Mouse (Mus musculus): ENCODE measurements around the gene Actn1. TPM values are rescaled to one million over a fixed set of nuclear protein-coding genes. Genes with fewer than 3 reads are reported as not detected.
A peak's percentile ranks its signal among the peaks of the same experiment; 100 is the strongest.

Gene Actn1
- polyA plus RNA-seq, 1 experiment from 2014 or later = 10.3 TPM

DNA sequence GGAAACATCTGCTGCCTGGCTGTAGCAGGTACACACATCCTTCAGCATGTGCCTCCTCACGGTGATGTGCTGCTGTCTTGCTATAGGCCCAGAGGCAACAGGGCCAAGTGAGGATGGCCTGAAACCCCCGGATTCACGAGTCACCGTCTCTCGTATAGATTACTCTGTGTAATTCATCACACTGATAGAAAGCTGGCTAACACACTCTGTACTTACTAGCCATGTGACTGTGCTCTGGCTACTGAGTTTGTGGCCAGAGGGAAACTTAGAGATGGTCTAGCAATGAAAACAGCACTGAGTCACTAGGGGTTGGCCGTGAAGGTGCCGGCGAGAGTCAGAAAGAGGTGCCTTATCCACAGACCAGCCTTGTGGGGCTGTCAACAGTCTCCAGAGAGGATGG lies 95.6 kb downstream of the Actn1 start:
- no peak overlapping the region for H3K4me3 ChIP-seq (ENCODE audit: low read depth, low read length)
- no peak overlapping the region for H3K27ac ChIP-seq (ENCODE audit: low read depth, low read length)
- 0 out of 2 replicates have a peak, but pooled peaks cover 2% of the 10 kb centered on the region for H3K4me1 ChIP-seq (ENCODE audit: control insufficient read depth, insufficient read depth, low read length)
- ATAC-seq (ENCODE audit: low read depth) = no peak
- 93% methylated on average over 8 of the region's 8 CpGs for WGBS
- no peak overlapping the region for H3K4me2 ChIP-seq (ENCODE audit: low read depth, low read length)
- H3K36me3 ChIP-seq (ENCODE audit: control insufficient read depth, insufficient read depth, low read length) = no peaks in the 10 kb centered on the region
- H3K27me3 ChIP-seq (ENCODE audit: control insufficient read depth, insufficient read depth, low read length) = no peaks in the 10 kb centered on the region
- H3K9me3 ChIP-seq (ENCODE audit: control insufficient read depth, low read length) = no peaks in the 10 kb centered on the region
- no peak overlapping the region for H3K9ac ChIP-seq (replicated peaks; ENCODE audit: low read depth, low read length)

DNA sequence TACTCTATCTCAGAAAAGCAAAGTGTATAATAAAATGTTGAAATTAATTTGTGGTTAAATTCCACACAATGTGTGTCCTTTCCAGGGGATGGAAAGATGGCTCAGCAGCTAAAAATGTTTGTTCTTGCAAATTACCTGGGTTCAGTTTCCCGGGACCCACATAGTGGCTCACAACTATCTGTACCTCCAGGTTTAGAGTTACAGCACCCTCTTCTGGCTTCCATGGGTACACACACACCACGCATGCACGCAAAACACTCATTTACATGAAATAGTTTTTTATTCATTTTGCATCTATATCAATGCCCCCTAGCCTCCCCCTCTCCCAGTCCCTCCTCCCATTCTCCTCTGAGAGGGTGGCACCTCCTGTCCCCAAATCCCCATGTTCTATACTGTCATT lies 97.7 kb downstream of the Actn1 start:
- H3K9ac ChIP-seq (replicated peaks; ENCODE audit: low read depth, low read length) = no peak overlapping the region
- H3K36me3 ChIP-seq (ENCODE audit: control insufficient read depth, insufficient read depth, low read length) = no peaks in the 10 kb centered on the region
- 80% methylated on average over 3 of the region's 3 CpGs for WGBS
- no peak overlapping the region for H3K27ac ChIP-seq (ENCODE audit: low read depth, low read length)
- H3K4me1 ChIP-seq (ENCODE audit: control insufficient read depth, insufficient read depth, low read length) = no peaks in the 10 kb centered on the region
- no peaks in the 10 kb centered on the region for H3K9me3 ChIP-seq (ENCODE audit: control insufficient read depth, low read length)
- no peak overlapping the region for H3K4me2 ChIP-seq (ENCODE audit: low read depth, low read length)
- ATAC-seq (ENCODE audit: low read depth) = no peak
- no peak overlapping the region for H3K4me3 ChIP-seq (ENCODE audit: low read depth, low read length)
- no peaks in the 10 kb centered on the region for H3K27me3 ChIP-seq (ENCODE audit: control insufficient read depth, insufficient read depth, low read length)

DNA sequence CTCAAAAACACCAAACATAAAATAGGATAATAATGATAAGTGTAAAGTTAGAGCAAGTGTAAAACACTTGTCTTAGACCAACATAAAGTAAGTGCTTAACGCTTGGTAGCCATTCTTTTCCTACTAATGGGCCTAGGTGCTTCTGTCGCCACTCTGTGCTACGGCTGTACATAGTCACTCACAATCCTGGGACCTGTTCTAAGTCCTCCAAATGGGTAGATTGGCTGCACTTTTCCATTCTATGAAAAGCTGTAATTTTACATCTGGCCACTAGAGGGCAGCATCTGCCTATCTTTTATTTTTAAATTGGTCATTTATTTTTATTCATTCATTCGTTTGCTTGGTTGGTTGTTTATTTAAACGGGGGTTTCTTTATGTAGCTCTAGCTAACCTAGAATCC lies 102.5 kb downstream of the Actn1 start:
- no peak overlapping the region for H3K4me3 ChIP-seq (ENCODE audit: low read depth, low read length)
- no peak overlapping the region for H3K9ac ChIP-seq (replicated peaks; ENCODE audit: low read depth, low read length)
- WGBS = 11% methylated on average over 5 of the region's 5 CpGs
- no peak for ATAC-seq (ENCODE audit: low read depth)
- H3K27ac ChIP-seq (ENCODE audit: low read depth, low read length) = no peak overlapping the region
- H3K27me3 ChIP-seq (ENCODE audit: control insufficient read depth, insufficient read depth, low read length) = no peaks in the 10 kb centered on the region
- H3K4me1 ChIP-seq (ENCODE audit: control insufficient read depth, insufficient read depth, low read length) = no peaks in the 10 kb centered on the region
- H3K4me2 ChIP-seq (ENCODE audit: low read depth, low read length) = no peak overlapping the region
- H3K9me3 ChIP-seq (ENCODE audit: control insufficient read depth, low read length) = no peaks in the 10 kb centered on the region
- H3K36me3 ChIP-seq (ENCODE audit: control insufficient read depth, insufficient read depth, low read length) = no peaks in the 10 kb centered on the region

DNA sequence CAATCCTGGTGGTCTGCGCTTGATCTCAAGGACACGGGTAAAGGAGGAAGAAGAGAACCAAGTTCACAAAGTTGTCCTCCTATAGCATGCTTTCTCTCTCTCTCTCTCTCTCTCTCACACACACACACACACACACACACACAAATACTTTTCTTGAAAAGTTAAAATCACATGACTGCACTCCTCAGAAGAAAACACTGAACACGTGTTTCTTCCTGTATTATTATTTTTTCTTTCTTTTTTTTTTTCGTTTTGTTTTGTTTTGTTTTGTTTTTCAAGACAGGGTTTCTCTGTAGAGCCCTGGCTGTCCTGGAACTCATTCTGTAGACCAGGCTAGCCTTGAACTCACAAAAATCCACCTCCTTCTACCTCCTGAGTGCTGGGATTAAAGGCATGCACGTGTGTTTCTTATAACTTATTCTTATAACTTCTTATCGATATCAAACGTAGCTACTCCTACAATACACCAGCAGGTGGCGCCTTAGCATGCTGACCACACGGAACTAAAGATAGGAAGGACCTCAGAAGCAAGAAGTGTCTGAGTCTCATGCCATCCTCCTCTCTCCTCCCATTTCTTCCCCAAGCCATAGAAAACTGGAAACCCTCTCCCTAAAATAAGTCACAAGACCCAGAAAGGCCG lies 106.4 kb downstream of the Actn1 start:
- Histone ChIP-seq H3K9ac (replicated peaks; ENCODE audit: low read depth, low read length) (no peak overlapping the region), H3K27ac (ENCODE audit: low read depth, low read length) (no peak overlapping the region), H3K36me3 (ENCODE audit: control insufficient read depth, insufficient read depth, low read length) (no peaks in the 10 kb centered on the region), H3K4me1 (ENCODE audit: control insufficient read depth, insufficient read depth, low read length) (no peaks in the 10 kb centered on the region), H3K27me3 (ENCODE audit: control insufficient read depth, insufficient read depth, low read length) (no peaks in the 10 kb centered on the region), H3K9me3 (ENCODE audit: control insufficient read depth, low read length) (no peaks in the 10 kb centered on the region), H3K4me2 (ENCODE audit: low read depth, low read length) (no peak overlapping the region), H3K4me3 (ENCODE audit: low read depth, low read length) (no peak overlapping the region)
- 45% methylated on average over 10 of the region's 10 CpGs for WGBS
- no peak for ATAC-seq (ENCODE audit: low read depth)

DNA sequence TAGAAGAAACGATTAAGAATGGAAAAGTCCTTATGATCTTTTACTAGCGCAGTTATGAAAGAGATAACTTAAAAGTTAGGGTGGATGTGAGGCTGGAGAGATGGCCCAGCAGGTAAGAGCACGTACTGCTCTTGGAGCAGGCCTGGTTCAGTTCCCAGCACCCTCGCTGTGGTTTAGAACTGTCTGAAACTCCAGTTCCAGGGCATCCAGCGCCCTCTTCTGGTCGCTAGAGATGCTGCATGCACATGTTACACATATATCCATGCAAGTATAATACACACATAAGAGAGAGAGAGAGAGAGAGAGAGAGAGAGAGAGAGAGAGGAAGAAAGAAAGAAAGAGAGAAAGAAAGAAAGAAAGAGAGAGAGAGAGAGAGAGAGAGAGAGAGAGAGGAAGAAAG lies 107.1 kb downstream of the Actn1 start:
- Histone ChIP-seq H3K27me3 (ENCODE audit: control insufficient read depth, insufficient read depth, low read length) (no peaks in the 10 kb centered on the region), H3K9me3 (ENCODE audit: control insufficient read depth, low read length) (no peaks in the 10 kb centered on the region), H3K4me3 (ENCODE audit: low read depth, low read length) (no peak overlapping the region), H3K36me3 (ENCODE audit: control insufficient read depth, insufficient read depth, low read length) (no peaks in the 10 kb centered on the region), H3K4me1 (ENCODE audit: control insufficient read depth, insufficient read depth, low read length) (no peaks in the 10 kb centered on the region), H3K27ac (ENCODE audit: low read depth, low read length) (no peak overlapping the region), H3K9ac (replicated peaks; ENCODE audit: low read depth, low read length) (no peak overlapping the region), H3K4me2 (ENCODE audit: low read depth, low read length) (no peak overlapping the region)
- ATAC-seq (ENCODE audit: low read depth) = no peak
- 76% methylated on average over 6 of the region's 6 CpGs for WGBS

DNA sequence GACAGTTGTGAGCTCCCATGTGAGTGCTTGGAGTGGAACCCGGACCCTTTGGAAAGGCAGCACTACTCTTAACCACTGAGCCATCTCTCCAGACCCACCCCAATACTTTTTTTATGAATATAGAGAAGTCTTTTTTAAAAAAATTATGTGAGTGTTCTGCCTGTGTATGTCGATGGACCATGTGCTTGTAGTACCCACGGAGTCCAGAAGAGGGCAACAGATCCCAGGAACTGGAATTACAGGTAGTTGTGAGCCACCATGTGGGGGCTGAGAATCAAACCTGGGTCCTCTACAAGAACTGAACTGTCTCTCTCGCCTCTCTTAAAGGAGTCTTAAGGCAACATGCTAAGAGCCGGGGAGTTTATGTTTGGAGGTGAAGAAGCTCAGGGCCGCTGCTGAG lies 108.3 kb downstream of the Actn1 start:
- WGBS = 90% methylated on average over 6 of the region's 6 CpGs
- H3K4me2 ChIP-seq (ENCODE audit: low read depth, low read length) = no peak overlapping the region
- H3K36me3 ChIP-seq (ENCODE audit: control insufficient read depth, insufficient read depth, low read length) = no peaks in the 10 kb centered on the region
- no peak overlapping the region for H3K4me3 ChIP-seq (ENCODE audit: low read depth, low read length)
- no peaks in the 10 kb centered on the region for H3K4me1 ChIP-seq (ENCODE audit: control insufficient read depth, insufficient read depth, low read length)
- no peak overlapping the region for H3K27ac ChIP-seq (ENCODE audit: low read depth, low read length)
- no peak overlapping the region for H3K9ac ChIP-seq (replicated peaks; ENCODE audit: low read depth, low read length)
- H3K27me3 ChIP-seq (ENCODE audit: control insufficient read depth, insufficient read depth, low read length) = no peaks in the 10 kb centered on the region
- no peak for ATAC-seq (ENCODE audit: low read depth)
- no peaks in the 10 kb centered on the region for H3K9me3 ChIP-seq (ENCODE audit: control insufficient read depth, low read length)

DNA sequence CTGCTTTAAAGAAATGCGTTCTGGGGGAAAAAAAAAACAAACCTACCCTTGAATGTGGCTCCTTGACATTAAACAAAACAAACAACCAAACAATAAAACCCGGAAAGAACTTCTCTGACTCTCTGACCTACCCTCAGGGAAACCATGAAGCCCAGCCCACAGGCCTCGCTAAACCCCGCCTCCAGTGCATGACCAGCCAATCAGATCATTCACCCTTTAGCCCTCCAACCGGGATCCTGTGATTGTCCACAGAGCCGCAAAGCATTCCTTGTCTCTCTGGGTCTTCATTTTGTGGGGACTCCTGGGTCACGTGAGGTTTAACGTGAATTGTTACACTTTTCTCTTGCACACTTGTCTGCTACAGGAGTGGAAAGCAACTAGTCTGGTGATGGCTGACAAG lies 109.5 kb downstream of the Actn1 start:
- no peak overlapping the region for H3K9ac ChIP-seq (replicated peaks; ENCODE audit: low read depth, low read length)
- H3K4me1 ChIP-seq (ENCODE audit: control insufficient read depth, insufficient read depth, low read length) = no peaks in the 10 kb centered on the region
- no peaks in the 10 kb centered on the region for H3K9me3 ChIP-seq (ENCODE audit: control insufficient read depth, low read length)
- ATAC-seq (ENCODE audit: low read depth) = no peak
- H3K27me3 ChIP-seq (ENCODE audit: control insufficient read depth, insufficient read depth, low read length) = no peaks in the 10 kb centered on the region
- H3K4me2 ChIP-seq (ENCODE audit: low read depth, low read length) = no peak overlapping the region
- no peak overlapping the region for H3K4me3 ChIP-seq (ENCODE audit: low read depth, low read length)
- no peaks in the 10 kb centered on the region for H3K36me3 ChIP-seq (ENCODE audit: control insufficient read depth, insufficient read depth, low read length)
- 22% methylated on average over 8 of the region's 8 CpGs for WGBS
- H3K27ac ChIP-seq (ENCODE audit: low read depth, low read length) = no peak overlapping the region

DNA sequence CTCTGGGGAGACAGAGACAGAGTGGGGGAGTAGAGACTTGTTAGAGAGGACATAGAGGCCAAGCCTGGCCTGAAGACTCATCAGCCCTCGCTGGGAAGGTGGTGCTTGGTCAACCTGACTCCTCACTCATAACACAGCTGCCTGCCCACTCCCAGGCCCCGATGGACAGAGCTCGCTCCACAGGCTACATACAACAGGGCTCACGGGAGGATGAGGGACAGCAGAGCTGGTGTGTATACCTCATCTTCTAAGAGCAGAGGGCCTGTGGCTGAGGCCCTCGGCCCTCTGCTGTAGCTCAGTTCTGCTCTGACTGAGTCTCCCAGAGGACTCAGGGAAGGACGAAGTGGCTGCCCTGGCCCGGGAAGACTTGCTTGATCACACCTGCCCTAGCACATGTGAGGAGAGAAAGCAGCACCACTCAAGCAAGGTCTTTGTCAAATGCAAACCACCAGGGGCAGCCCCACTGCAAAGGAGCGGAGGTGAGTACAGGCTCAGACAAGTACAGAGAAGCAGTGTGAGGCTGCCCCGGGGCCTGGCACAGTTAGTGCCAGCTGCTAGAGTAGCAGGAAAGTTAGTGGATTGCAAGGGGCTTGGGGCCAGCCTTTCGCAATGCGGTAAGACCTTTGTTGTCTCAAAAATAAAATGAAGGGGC lies 112.5 kb downstream of the Actn1 start:
- Histone ChIP-seq H3K9me3 (ENCODE audit: control insufficient read depth, low read length) (no peaks in the 10 kb centered on the region), H3K27ac (ENCODE audit: low read depth, low read length) (no peak overlapping the region), H3K27me3 (ENCODE audit: control insufficient read depth, insufficient read depth, low read length) (no peaks in the 10 kb centered on the region), H3K4me3 (ENCODE audit: low read depth, low read length) (no peak overlapping the region), H3K4me2 (ENCODE audit: low read depth, low read length) (no peak overlapping the region), H3K4me1 (ENCODE audit: control insufficient read depth, insufficient read depth, low read length) (no peaks in the 10 kb centered on the region), H3K9ac (replicated peaks; ENCODE audit: low read depth, low read length) (no peak overlapping the region), H3K36me3 (ENCODE audit: control insufficient read depth, insufficient read depth, low read length) (no peaks in the 10 kb centered on the region)
- 90% methylated on average over 11 of the region's 11 CpGs for WGBS
- ATAC-seq (ENCODE audit: low read depth) = no peak

DNA sequence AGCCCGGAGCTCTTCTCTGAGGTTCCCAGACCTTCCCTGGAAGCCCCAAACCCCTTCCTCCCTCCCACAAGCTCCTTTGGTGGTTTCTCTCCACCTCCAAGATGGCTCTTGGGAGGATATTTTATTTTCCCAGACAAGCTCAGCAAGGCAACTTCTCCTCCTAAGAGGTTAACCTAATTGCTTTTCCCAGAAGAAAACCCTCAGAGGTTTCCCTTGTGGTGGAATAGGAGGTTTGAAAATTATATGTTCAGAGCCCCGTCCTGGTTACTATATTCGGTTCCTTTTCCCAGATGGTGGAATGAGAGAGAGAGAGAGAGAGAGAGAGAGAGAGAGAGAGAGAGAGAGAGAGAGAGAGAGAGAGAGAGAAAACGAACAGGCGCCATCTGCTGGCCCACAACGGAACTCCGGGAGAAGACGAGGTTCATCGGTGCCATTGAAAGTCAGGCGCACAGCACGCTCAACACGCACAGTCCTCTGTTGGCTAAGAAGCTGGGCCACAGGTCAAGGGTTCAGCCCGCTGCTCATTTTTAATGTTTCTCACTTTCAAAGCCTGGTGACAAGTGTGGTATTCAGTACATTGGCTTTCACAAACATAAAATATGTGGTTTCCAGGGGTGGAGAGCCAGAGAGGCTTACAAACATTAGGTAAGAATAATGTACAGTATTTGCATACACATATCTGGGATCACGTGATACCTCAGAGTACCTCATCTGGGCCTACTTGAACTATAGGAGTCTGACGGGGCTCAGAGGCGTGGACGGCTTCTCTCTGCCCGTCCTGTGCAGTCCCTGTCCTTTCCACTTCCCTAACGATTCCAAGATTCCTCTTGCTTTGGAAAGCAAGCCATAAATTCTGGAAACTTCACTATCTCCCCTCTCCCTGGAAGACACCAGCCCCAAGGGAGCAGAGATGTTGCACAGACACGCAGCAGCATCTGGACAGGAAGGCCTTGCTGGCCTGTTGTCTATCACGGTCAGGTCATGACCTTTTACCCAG lies 113.6 kb downstream of the Actn1 start:
- ATAC-seq (ENCODE audit: low read depth) = 0 out of 2 replicates have a peak, but pooled peaks have one; percentile 56
- Histone ChIP-seq H3K27ac (ENCODE audit: low read depth, low read length) (no peak overlapping the region), H3K4me1 (ENCODE audit: control insufficient read depth, insufficient read depth, low read length) (no peaks in the 10 kb centered on the region)

More for the DNA sequence above, 113.6 kb downstream of the Actn1 start:
- H3K9ac ChIP-seq (replicated peaks; ENCODE audit: low read depth, low read length) = no peak overlapping the region
- H3K36me3 ChIP-seq (ENCODE audit: control insufficient read depth, insufficient read depth, low read length) = no peaks in the 10 kb centered on the region
- H3K9me3 ChIP-seq (ENCODE audit: control insufficient read depth, low read length) = no peaks in the 10 kb centered on the region
- no peak overlapping the region for H3K4me2 ChIP-seq (ENCODE audit: low read depth, low read length)
- no peak overlapping the region for H3K4me3 ChIP-seq (ENCODE audit: low read depth, low read length)
- no peaks in the 10 kb centered on the region for H3K27me3 ChIP-seq (ENCODE audit: control insufficient read depth, insufficient read depth, low read length)
- WGBS = 34% methylated on average over 21 of the region's 21 CpGs
